Mouse (Mus musculus): ENCODE results near the gene Minos1. TPM values are rescaled to one million over a fixed set of nuclear protein-coding genes. Genes with fewer than 3 reads are reported as not detected.

The Minos1 gene
- polyA plus RNA-seq, 1 experiment from 2014 or later = 362 TPM

DNA sequence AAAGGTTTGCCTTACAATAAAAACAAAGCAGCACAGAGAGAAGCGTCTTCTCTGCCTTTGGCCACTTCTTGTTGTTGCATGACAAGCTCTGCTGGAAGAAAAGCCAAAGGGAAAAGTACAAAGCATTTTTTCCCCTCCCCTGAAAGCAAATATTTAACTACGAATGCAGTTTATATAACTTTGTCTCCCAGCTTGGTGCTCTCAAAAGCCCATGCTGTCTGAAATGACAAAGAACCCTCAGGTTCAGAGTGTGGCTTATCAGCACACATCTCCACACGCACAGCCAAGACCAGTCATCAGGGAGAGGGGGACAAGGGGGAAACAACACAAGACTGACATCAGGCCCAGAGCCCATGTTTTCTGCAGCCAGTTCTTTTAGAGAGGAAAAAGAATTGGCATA lies 19.5 kb downstream of the Minos1 start:
- Histone ChIP-seq H3K27ac (replicated peaks) (no peak overlapping the region), H3K27me3 (ENCODE audit: low read depth, poor library complexity, severe bottlenecking) (no peaks in the 10 kb centered on the region), H3K36me3 (no peaks in the 10 kb centered on the region), H3K4me3 (no peak overlapping the region), H3K9me3 (replicated peaks) (no peaks in the 10 kb centered on the region), H3K4me1 (peaks cover 13% of the 10 kb centered on the region)
- no peak for DNase-seq (ENCODE audit: low spot score)
- WGBS = 54% methylated on average over 3 of the region's 3 CpGs

DNA sequence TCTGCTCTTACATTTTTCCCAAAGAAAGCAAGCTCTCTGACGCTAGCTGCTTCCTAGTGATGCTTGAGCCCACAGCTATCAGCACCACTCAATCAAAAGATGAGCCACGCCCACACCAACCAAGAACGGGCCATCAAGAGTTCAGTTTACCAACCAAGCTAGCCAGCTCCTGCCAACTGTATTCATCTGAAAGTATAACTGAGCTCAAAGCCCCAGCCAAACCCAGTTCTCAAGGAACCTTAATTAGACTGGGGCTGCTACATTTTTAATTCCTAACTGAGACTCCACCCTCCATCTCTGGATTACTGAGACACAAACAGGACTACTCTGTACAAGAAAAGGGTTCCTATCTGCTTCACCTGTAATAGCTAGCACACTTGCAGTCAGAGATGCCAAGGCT lies 20.1 kb downstream of the Minos1 start:
- DNase-seq (ENCODE audit: low spot score) = no peak
- Histone ChIP-seq H3K27me3 (ENCODE audit: low read depth, poor library complexity, severe bottlenecking) (no peaks in the 10 kb centered on the region), H3K9me3 (replicated peaks) (no peaks in the 10 kb centered on the region), H3K36me3 (no peaks in the 10 kb centered on the region), H3K4me1 (peaks cover 13% of the 10 kb centered on the region), H3K4me3 (no peak overlapping the region), H3K27ac (replicated peaks) (no peak overlapping the region)
- WGBS = 82% methylated on average over 3 of the region's 3 CpGs

GRCm38 (mm10) chr4:139105453-139105852 lies 25.5 kb downstream of the Minos1 start:
- no peak overlapping the region for H3K27ac ChIP-seq (replicated peaks)
- no peaks in the 10 kb centered on the region for H3K27me3 ChIP-seq (ENCODE audit: low read depth, poor library complexity, severe bottlenecking)
- 96% methylated on average over 1 of the region's 1 CpGs for WGBS
- H3K4me3 ChIP-seq = no peak overlapping the region
- DNase-seq (ENCODE audit: low spot score) = no peak
- H3K9me3 ChIP-seq (replicated peaks) = no peaks in the 10 kb centered on the region
- peaks cover 41% of the 10 kb centered on the region for H3K36me3 ChIP-seq
- no peaks in the 10 kb centered on the region for H3K4me1 ChIP-seq

DNA sequence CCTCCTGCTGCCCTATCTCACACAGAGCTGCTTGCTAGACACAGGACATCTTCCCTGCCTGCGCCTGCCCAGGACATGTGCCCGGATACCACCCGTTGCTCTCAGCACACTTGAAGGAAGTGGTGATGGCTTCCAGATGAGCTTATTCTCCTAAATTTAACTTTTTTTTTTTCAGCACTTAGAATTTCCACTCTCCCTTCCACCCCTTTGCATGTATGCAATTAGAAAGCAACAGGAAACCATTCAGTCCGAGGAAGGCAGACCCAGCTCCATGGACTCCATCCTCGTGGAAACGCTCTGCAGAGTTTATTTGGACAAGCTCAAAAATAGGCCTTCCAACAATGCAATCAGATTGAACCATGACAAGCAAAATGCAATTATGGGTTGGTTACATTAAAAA lies 29.4 kb downstream of the Minos1 start:
- no peak overlapping the region for H3K27ac ChIP-seq (replicated peaks)

DNA sequence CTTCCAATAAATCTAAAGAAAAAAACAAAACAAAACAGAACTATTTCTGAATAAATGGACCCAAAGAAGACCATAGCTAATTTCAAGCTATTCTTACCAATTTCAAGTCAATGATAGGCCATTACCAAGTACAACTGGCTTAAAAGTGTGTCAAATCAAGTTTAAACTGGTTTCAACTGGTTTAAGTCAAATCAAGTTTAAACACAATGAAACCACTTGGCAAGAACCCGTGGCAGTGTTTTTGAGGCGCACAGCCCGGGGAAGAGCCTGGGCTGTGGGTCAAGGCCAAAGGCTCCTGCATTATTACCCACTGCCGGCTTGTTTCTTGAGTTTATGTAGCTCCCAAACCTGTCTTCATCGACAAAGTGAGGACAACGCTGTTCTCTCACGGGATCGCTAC lies 30.6 kb downstream of the Minos1 start:
- Histone ChIP-seq H3K27me3 (ENCODE audit: low read depth, poor library complexity, severe bottlenecking) (peaks cover 7% of the 10 kb centered on the region), H3K9me3 (replicated peaks) (peaks cover under 1% of the 10 kb centered on the region; the same call in 1 of the 2 replicates), H3K4me3 (no peak overlapping the region), H3K36me3 (peaks cover 41% of the 10 kb centered on the region), H3K27ac (replicated peaks) (no peak overlapping the region), H3K4me1 (no peaks in the 10 kb centered on the region)
- WGBS = 95% methylated on average over 8 of the region's 8 CpGs
- DNase-seq (ENCODE audit: low spot score) = no peak

More for the DNA sequence above, 29.4 kb downstream of the Minos1 start:
- 86% methylated on average over 6 of the region's 6 CpGs for WGBS
- DNase-seq (ENCODE audit: low spot score) = no peak
- Histone ChIP-seq H3K4me3 (no peak overlapping the region), H3K4me1 (no peaks in the 10 kb centered on the region), H3K27me3 (ENCODE audit: low read depth, poor library complexity, severe bottlenecking) (0 out of 2 replicates have a peak, but pooled peaks cover under 1% of the 10 kb centered on the region), H3K9me3 (replicated peaks) (no peaks in the 10 kb centered on the region), H3K36me3 (peaks cover 41% of the 10 kb centered on the region)

DNA sequence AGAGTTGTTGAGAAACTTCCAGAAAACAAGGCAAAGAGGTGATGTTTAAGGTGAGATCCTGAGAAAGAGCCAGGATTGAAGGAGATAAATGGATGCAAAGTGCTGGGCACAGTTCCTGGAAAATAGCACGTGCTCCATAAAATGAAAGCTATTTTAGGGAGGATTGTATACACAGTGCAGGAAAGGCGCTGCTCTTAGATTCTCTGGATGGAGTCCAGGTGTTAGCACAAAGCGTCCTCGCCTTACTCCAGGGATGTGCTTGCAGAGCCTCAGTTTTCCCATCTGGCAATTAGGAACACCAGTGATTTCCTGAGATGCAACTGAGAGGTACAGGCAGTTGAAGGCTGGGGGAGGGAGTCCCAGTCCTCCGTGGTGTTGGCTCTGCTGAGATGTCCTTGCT lies 34.7 kb downstream of the Minos1 start:
- Histone ChIP-seq H3K36me3 (peaks cover 2% of the 10 kb centered on the region; the same call in 1 of the 2 replicates), H3K9me3 (replicated peaks) (peaks cover 8% of the 10 kb centered on the region; the same call in 1 of the 2 replicates), H3K27ac (replicated peaks) (no peak overlapping the region), H3K27me3 (ENCODE audit: low read depth, poor library complexity, severe bottlenecking) (peaks cover 48% of the 10 kb centered on the region), H3K4me1 (peaks cover 21% of the 10 kb centered on the region), H3K4me3 (no peak overlapping the region)
- 80% methylated on average over 5 of the region's 5 CpGs for WGBS
- no peak for DNase-seq (ENCODE audit: low spot score)

- peaks cover 29% of the 10 kb centered on the region for H3K4me1 ChIP-seq
- peaks cover 56% of the 10 kb centered on the region for H3K27me3 ChIP-seq (ENCODE audit: low read depth, poor library complexity, severe bottlenecking)
- WGBS = 48% methylated on average over 1 of the region's 1 CpGs
- no peak overlapping the region for H3K4me3 ChIP-seq
- no peak for DNase-seq (ENCODE audit: low spot score)
- peaks cover 8% of the 10 kb centered on the region; the same call in 1 of the 2 replicates for H3K9me3 ChIP-seq (replicated peaks)
- H3K36me3 ChIP-seq = no peaks in the 10 kb centered on the region
- no peak overlapping the region for H3K27ac ChIP-seq (replicated peaks)
Measured at GRCm38 (mm10) chr4:139095406-139095805, 35.5 kb downstream of the Minos1 start.

- Histone ChIP-seq H3K4me3 (peak overlapping the region; percentile 63), H3K27ac (replicated peaks) (peak overlapping the region; percentile 67; the same call in 1 of the 2 replicates), H3K36me3 (no peaks in the 10 kb centered on the region), H3K27me3 (ENCODE audit: low read depth, poor library complexity, severe bottlenecking) (peaks cover 77% of the 10 kb centered on the region), H3K4me1 (peaks cover 32% of the 10 kb centered on the region), H3K9me3 (replicated peaks) (peaks cover 8% of the 10 kb centered on the region; the same call in 1 of the 2 replicates)
- DNase-seq (ENCODE audit: low spot score) = no peak
- 20% methylated on average over 12 of the region's 13 CpGs for WGBS
Measured at GRCm38 (mm10) chr4:139093196-139093530, 37.8 kb downstream of the Minos1 start.

DNA sequence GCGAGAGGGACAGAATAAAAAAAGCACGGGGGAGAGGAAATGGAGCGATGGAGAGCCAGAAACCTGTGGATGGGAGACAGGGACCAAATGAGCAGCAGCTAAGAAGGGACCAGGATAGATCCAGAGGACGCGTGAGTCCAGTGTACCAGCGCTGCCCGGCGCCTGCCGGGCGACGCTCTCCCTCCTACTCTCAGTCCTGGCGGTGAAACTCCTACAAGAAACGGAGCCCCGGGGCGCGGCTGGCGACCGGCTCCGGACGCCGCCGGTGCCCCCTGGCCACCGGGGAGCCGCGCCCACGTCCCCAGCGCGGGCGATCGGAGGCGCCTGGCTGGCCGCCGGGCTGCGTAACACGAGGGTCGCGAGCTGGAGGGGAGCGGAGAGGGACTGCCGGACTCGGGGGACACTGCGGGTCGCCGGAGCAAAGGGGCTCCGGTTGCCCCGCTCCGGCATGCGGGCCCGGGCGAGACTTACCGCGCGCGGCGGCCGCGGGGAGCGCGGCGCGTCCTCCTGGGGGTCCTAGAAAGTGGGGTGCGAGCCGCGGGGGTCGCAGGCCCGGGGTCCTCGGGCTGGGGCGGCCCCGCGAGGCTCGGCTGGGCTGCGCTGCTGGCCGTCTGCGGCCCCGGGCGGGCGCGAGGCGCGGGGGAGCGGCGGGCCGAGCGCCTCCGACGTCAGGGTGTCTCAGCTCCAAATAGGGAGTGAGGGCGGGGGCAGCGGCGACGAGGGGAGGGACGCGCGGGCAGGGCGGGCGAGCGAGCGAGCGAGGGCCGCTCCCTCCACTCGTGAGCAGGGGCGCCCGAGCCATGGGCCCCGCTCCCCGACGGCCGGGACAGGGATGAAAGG lies 38.3 kb downstream of the Minos1 start, which contains the start of gene Nbl1:
Gene Nbl1 (minus strand): TSS at position 638 of the 840 bp plus-strand sequence.
- H3K4me3 ChIP-seq = peak within 1 kb of the TSS; percentile 63
- H3K27me3 ChIP-seq (ENCODE audit: low read depth, poor library complexity, severe bottlenecking) = peaks cover 83% of the 10 kb centered on the region
- DNase-seq (ENCODE audit: low spot score) = peak; percentile 31
- no peaks in the 10 kb centered on the region for H3K36me3 ChIP-seq
- H3K4me1 ChIP-seq = peaks cover 32% of the 10 kb centered on the region
- 1% methylated on average over 86 of the region's 105 CpGs for WGBS
- peaks cover 8% of the 10 kb centered on the region; the same call in 1 of the 2 replicates for H3K9me3 ChIP-seq (replicated peaks)
- H3K27ac ChIP-seq (replicated peaks) = peak within 1 kb of the TSS; percentile 67

- peak overlapping the region; percentile 63 for H3K4me3 ChIP-seq
- peaks cover 90% of the 10 kb centered on the region for H3K27me3 ChIP-seq (ENCODE audit: low read depth, poor library complexity, severe bottlenecking)
- WGBS = 3% methylated on average over 28 of the region's 28 CpGs
- no peaks in the 10 kb centered on the region for H3K36me3 ChIP-seq
- peak overlapping the region; percentile 67 for H3K27ac ChIP-seq (replicated peaks)
- peaks cover 32% of the 10 kb centered on the region for H3K4me1 ChIP-seq
- peaks cover 8% of the 10 kb centered on the region; the same call in 1 of the 2 replicates for H3K9me3 ChIP-seq (replicated peaks)
- DNase-seq (ENCODE audit: low spot score) = peak; percentile 59
Measured at GRCm38 (mm10) chr4:139091478-139092355, 39.2 kb downstream of the Minos1 start.

- Histone ChIP-seq H3K36me3 (no peaks in the 10 kb centered on the region), H3K9me3 (replicated peaks) (peaks cover 8% of the 10 kb centered on the region; the same call in 1 of the 2 replicates), H3K27me3 (ENCODE audit: low read depth, poor library complexity, severe bottlenecking) (peaks cover 86% of the 10 kb centered on the region), H3K4me3 (peak overlapping the region; percentile 63; the same call in 1 of the 2 replicates), H3K4me1 (peaks cover 32% of the 10 kb centered on the region), H3K27ac (replicated peaks) (peak overlapping the region; percentile 67; the same call in 1 of the 2 replicates)
- WGBS = 24% methylated on average over 7 of the region's 7 CpGs
- no peak for DNase-seq (ENCODE audit: low spot score)
Measured at GRCm38 (mm10) chr4:139091066-139091465, 39.8 kb downstream of the Minos1 start.

DNA sequence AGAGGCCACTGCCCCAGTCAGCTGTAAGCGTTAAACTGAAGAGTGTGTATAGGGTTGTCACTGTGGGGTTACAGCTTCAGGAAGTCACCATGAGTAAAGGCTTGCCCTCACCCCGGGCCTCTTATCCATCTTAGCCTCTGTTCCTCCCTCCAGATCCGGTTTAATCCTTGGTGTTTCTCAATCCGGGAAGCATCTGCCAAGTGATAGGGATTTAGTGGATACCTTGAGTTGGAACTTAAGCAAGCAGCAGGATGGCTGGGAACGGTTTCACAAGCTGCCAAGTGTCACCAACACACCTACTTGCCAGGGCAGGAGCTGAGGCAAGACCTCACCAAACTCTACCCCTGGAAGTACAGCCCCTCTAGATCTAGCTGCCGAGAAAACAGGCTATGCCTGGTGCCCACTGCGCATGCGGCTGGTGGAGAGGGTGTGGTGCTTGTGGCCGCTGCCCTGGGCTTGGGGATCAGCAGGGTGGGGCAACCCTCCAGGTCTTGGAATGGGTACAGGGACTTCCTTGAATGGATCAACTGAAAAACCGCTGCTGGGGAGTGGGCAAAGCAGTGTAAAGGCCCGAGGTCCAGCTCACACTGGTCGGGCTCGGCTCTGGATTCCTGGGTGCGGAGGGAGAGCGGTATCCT lies 40.5 kb downstream of the Minos1 start:
- Histone ChIP-seq H3K4me3 (no peak overlapping the region), H3K9me3 (replicated peaks) (peaks cover 8% of the 10 kb centered on the region; the same call in 1 of the 2 replicates), H3K4me1 (peaks cover 32% of the 10 kb centered on the region), H3K27me3 (ENCODE audit: low read depth, poor library complexity, severe bottlenecking) (peaks cover 85% of the 10 kb centered on the region), H3K27ac (replicated peaks) (no peak overlapping the region), H3K36me3 (no peaks in the 10 kb centered on the region)
- WGBS = 67% methylated on average over 15 of the region's 15 CpGs
- DNase-seq (ENCODE audit: low spot score) = no peak

Measured in midbrain, embryonic 10.5 days (tissue).